Mouse (Mus musculus) left cerebral cortex, postnatal 25 days (tissue): ENCODE data around the gene Ifna2. TPM values are rescaled to one million over a fixed set of nuclear protein-coding genes. Genes with fewer than 3 reads are reported as not detected.
A peak's percentile ranks its signal among the peaks of the same experiment; 100 is the strongest.

ENCODE experiments used
- DNase-seq, 2 experiments: peaks; one replicate each; pipeline ENCODE4 v3.0.0; 2022; ENCODE audit warnings: low spot score in 2 of 2, mixed read lengths in 1 of 2
- intact Hi-C: fragments of 180-260 bp; cut with DNase I; formaldehyde crosslinking; loops from one replicate; pipeline ENCODE4 v1.15.1; 2025
- total RNA-seq, 2 experiments: library from RNA; stranded (reverse); gene quantifications; 2 replicates each; pipeline ENCODE4 v1.2.3; 2021

Gene Ifna2
- total RNA-seq, 2 experiments from 2014 or later = not detected

GRCm38 (mm10) chr4:88676824-88677223, 6.9 kb downstream of the Ifna2 start, which contains the start of gene Ifna16:
Gene Ifna16, minus strand, starts transcription at chr4:88676924.
- no peak for DNase-seq
- intact Hi-C loops = no loop called here

DNA sequence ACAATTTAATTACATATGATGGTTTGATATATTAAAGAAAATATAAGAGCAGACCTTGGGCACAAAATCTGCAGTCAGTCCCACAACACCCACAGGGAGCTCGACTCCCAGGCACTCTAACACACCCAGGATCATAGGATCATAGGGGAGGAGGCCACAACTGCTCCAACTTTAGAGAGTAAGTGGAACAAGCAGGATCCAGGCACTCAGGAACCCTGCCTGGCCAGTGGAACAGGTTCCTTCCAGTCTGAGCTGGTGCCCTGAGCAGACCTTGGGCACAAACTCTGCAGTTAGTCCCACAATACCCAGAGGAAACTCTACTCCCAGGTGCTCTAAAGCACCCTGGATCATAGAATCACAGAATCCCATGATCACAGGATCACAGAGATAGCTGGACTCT, 28.3 kb downstream of the Ifna2 start:
- intact Hi-C loops = no loop called here
- DNase-seq = no peak

DNA sequence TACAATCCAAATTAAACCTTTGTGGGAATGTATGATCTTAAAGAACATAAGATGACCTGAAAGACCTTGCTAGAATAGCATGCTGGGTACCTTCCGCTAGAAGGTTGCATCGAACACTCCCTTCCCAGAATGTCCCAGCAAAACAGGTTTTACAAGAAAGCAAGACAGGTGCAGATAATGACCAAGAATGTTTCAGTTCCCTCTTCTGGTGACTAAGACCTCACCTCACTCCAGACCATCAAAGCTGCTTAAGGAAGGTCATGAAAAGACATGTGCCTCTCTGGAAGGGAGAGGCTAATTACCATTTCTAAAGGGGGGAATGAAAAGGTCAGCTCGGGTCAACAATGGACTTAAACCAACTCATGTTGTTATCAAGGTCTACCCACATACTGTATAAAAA, 30.1 kb downstream of the Ifna2 start:
- DNase-seq = no peak
- intact Hi-C loops = no loop called here

DNA sequence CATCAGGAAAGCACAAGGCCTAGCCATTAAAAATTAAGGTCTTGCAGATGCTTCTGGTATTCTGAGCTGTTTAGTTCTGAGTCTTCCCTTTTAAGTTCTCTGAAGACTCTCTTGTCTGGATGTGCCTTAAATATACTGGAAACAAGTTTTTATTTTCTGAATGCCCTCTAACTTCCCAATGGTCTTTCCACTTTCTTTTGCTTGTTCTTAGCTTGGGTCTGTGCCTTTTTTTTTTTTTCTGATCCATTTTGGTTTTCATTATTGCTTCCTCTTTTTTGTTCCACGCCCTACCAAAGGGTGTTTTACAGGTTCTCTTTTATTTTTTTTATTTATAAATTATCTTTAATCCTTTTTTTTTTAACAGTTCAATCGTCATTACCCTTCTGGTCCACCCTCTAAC, 39.4 kb downstream of the Ifna2 start, which contains the start of gene Ifna13:
Gene Ifna13, minus strand, starts transcription at position 101 of the 400 bp plus-strand sequence.
- intact Hi-C loops = no loop called here
- DNase-seq = no peak

GRCm38 (mm10) chr4:88642526-88642925, 41.2 kb downstream of the Ifna2 start:
- intact Hi-C loops = no loop called here
- DNase-seq = no peak

DNA sequence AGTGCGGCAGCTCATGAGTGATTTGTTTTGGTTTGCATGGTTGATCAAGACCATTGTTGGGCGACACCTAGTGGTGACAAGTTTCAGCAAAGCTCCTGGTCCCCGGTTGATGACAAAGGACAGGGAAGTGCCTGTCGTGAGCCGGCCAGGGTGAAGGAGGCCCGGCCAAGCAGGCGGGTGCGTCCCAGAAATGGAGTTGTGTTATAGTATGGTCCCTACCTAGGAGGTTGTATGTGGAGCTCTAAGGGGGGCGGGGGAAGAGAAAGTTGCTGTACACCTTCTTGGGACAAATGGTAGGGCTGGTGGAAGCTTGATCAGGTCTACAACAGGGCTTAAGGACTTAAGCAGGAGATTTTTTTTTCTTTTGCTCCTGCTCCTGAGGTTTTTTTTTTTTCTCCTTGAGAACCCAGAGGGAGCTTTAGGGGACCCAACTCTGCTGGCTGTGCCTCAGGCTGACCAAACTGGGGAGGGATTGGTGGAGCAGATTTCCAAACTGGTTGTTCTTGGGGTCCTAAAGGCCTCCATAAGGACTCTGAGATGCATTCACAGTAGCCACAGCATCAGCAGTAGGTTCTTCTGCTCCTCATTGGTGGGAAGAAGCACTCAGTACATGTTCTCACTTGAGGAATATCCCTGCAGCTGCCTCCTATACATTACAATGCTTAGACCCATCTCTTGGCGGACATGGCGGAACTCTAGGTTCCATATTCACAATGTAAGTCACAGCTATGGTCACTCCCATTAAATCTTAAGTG, 42.5 kb downstream of the Ifna2 start:
- intact Hi-C loops = no loop called here
- DNase-seq = peak; percentile 88 to 90

- intact Hi-C loops = no loop called here
- peak in 1 of 2 experiments; percentile 1 for DNase-seq
Observed at GRCm38 (mm10) chr4:88640704-88641076, 43.0 kb downstream of the Ifna2 start.

- DNase-seq = no peak
- intact Hi-C loops = no loop called here
Observed at GRCm38 (mm10) chr4:88634311-88634710, 49.4 kb downstream of the Ifna2 start, which contains the start of gene C87499. Gene C87499, minus strand, starts transcription at chr4:88634411.

Other genes with a start within 250 kb of the Ifna2 start
- 1 to 10 TPM; 1.1 to 2.0 TPM for gene Hacd4, start 245.0 kb downstream of the Ifna2 start, total RNA-seq
- gene Ifnb1, start 161.1 kb downstream of the Ifna2 start, total RNA-seq = not detected
- not detected for gene Ifna15, start 125.7 kb downstream of the Ifna2 start, total RNA-seq
- not detected for gene Ifna14, start 112.1 kb downstream of the Ifna2 start, total RNA-seq
- not detected for gene Ifna9, start 91.5 kb downstream of the Ifna2 start, total RNA-seq
- not detected for gene Ifna12, start 80.5 kb downstream of the Ifna2 start, total RNA-seq
- not detected for gene C87499, start 49.5 kb downstream of the Ifna2 start, total RNA-seq
- not detected for gene Ifna13, start 39.5 kb downstream of the Ifna2 start, total RNA-seq
- gene Ifna16, start 7.0 kb downstream of the Ifna2 start, total RNA-seq = not detected
- gene Ifnab, start 7.4 kb upstream of the Ifna2 start, total RNA-seq = not detected
- gene Gm26566, start 37.9 kb upstream of the Ifna2 start, total RNA-seq = 1 to 10 TPM; 1.2 to 1.4 TPM
- 100 to 1,000 TPM; 104 to 108 TPM for gene Klhl9, start 38.6 kb upstream of the Ifna2 start, total RNA-seq
- not detected for gene Gm13271, start 71.0 kb upstream of the Ifna2 start, total RNA-seq
- gene Gm13283, start 76.2 kb upstream of the Ifna2 start, total RNA-seq = not detected
- gene Gm13290, start 89.9 kb upstream of the Ifna2 start, total RNA-seq = not detected
- not detected for gene Gm13289, start 93.0 kb upstream of the Ifna2 start, total RNA-seq
- not detected for gene Gm13272, start 95.9 kb upstream of the Ifna2 start, total RNA-seq
- gene Ifnz, start 98.2 kb upstream of the Ifna2 start, total RNA-seq = not detected
- not detected for gene Gm13276, start 101.8 kb upstream of the Ifna2 start, total RNA-seq
- gene Gm13277, start 104.7 kb upstream of the Ifna2 start, total RNA-seq = not detected
- not detected for gene Gm13278, start 107.6 kb upstream of the Ifna2 start, total RNA-seq
- gene Gm13275, start 110.6 kb upstream of the Ifna2 start, total RNA-seq = not detected
- not detected for gene Gm13279, start 113.5 kb upstream of the Ifna2 start, total RNA-seq
- gene Gm13285, start 115.8 kb upstream of the Ifna2 start, total RNA-seq = not detected
- not detected for gene Gm13287, start 119.3 kb upstream of the Ifna2 start, total RNA-seq
- gene Gm13288, start 121.6 kb upstream of the Ifna2 start, total RNA-seq = not detected
- gene Ifna7, start 132.3 kb upstream of the Ifna2 start, total RNA-seq = not detected
- gene Ifna11, start 136.0 kb upstream of the Ifna2 start, total RNA-seq = not detected
- not detected for gene Ifna6, start 143.5 kb upstream of the Ifna2 start, total RNA-seq
- gene Ifna5, start 151.6 kb upstream of the Ifna2 start, total RNA-seq = not detected
- not detected for gene Ifna4, start 157.9 kb upstream of the Ifna2 start, total RNA-seq
- gene Ifna1, start 166.2 kb upstream of the Ifna2 start, total RNA-seq = not detected
- not detected for gene Ifne, start 196.3 kb upstream of the Ifna2 start, total RNA-seq